Mouse (Mus musculus) heart, adult 2 months (tissue): ENCODE measurements around the gene Rarg.

Experiments
- CTCF ChIP-seq: fragments of 200-600 bp; IDR thresholded peaks from 2 replicates; pipeline ENCODE4 v1.8.1; 2022; ENCODE audit warnings: antibody characterized with exemption, mild to moderate bottlenecking, moderate library complexity
- POLR2A ChIP-seq: fragments of 200-500 bp; IDR thresholded peaks from 2 replicates; pipeline ENCODE4 v1.6.1; 2011; ENCODE audit warnings: mild to moderate bottlenecking, low read depth, low read length, control low read depth; ENCODE audit not compliant: insufficient read depth

DNA sequence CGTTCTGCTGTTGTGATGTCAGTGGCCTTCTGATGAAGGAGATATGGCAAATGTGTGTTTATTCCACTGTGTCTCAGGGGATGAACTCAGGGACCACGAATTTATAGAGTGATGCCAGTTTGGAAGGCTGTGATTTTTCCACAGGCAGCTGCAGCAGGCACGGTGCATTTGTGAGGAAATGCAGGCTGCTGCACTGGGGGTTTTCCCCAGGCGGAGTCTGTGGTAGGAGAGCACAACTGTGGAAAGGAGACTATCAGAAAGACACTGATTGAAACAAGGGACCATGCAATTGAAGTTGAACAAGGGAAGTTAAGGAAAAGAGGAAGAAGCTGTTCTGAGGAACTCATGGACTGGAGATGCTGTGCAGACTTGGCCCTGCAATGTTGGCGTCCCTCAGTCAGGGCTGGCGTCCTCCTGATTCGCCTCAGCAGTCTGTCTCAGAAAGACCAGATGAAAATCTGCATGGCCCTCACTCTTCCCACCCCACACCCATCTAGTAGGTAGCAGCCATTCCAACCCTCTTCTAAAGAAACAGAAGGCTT is 65.0 kb downstream of the Rarg start:
- TF ChIP-seq CTCF (no peak), POLR2A (no peak)
